Mouse (Mus musculus) brain, embryonic 14.5 days (tissue): ENCODE results near the gene Npy4r. TPM values are rescaled to one million over a fixed set of nuclear protein-coding genes. Genes with fewer than 3 reads are reported as not detected.
A peak's percentile ranks its signal among the peaks of the same experiment; 100 is the strongest.

Source experiments
- DNase-seq: peaks from one replicate; pipeline ENCODE4 v3.0.0-alpha.2; 2011; ENCODE audit warnings: low read depth
- CTCF ChIP-seq: fragments of 200-500 bp; IDR thresholded peaks from 2 replicates; pipeline ENCODE4 v1.5.1; 2012; ENCODE audit warnings: inconsistent platforms, mild to moderate bottlenecking, moderate library complexity, borderline replicate concordance; ENCODE audit not compliant: insufficient read depth, insufficient read length; ENCODE audit errors: extremely low read depth
- POLR2A ChIP-seq: fragments of 200-500 bp; IDR thresholded peaks from 2 replicates; pipeline ENCODE4 v1.6.1; 2012; ENCODE audit warnings: mild to moderate bottlenecking, inconsistent platforms, borderline replicate concordance; ENCODE audit not compliant: poor library complexity, insufficient read depth, insufficient read length, severe bottlenecking; ENCODE audit errors: extremely low read depth
- polyA plus RNA-seq: library from polyadenylated mRNA; depleted of rRNA; stranded (reverse); fragments of >200 nt; gene quantifications from 2 replicates; pipeline ENCODE4 v1.2.3, GENCODE M21; 2012

Npy4r gene
- polyA plus RNA-seq, 1 experiment, result 0.11 TPM

- TF ChIP-seq POLR2A (no peak), CTCF (no peak)
- DNase-seq, result no peak
Observed at GRCm38 (mm10) chr14:34142915-34143314, 9.4 kb downstream of the Npy4r start.

DNA sequence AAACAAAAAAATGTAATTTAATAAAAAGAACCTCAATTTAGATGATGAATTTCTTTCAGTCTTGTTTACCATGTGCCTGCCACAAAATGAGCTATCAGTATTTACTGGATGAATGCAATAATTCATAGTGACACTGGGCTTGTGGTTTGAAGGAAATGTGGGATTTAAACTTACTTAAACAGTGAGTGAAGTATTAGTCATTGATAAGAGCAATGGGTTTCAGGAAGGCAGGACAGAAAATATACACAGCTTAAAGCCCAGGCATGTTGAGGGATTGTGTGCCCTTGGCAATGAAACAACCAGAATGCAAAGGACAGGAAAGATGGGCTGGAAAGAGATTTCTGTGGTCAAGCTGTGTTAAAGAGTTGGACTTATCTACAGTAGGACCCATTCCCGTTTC lies 10.0 kb downstream of the Npy4r start:
- no peak for DNase-seq
- TF ChIP-seq CTCF (no peak), POLR2A (no peak)

GRCm38 (mm10) chr14:34139671-34140664 lies 12.3 kb downstream of the Npy4r start:
- DNase-seq, result peak; percentile 92
- TF ChIP-seq CTCF, result no peak
- no peak for TF ChIP-seq POLR2A

DNA sequence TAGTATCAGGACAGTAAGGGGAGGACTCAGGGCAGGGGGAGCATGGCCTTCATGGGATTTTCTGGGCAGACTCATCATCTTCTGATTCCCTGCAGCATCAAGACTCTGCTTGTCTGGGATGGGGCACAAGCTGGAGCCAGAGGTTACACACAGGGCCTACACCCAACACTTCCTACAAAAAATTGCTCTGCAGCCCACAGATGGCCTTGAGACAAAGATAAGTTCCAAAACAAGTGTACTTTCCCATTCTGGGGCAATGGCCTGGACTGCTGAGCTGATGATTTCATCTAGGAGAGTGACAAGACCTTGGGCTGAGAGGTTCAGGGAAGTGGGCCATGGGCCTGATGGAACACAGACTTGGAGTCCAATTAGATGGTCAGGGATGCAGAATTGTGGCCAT lies 16.9 kb downstream of the Npy4r start:
- TF ChIP-seq CTCF, result no peak
- no peak for TF ChIP-seq POLR2A
- no peak for DNase-seq

GRCm38 (mm10) chr14:34131216-34131615 lies 21.1 kb downstream of the Npy4r start:
- TF ChIP-seq CTCF (no peak), POLR2A (no peak)
- no peak for DNase-seq

DNA sequence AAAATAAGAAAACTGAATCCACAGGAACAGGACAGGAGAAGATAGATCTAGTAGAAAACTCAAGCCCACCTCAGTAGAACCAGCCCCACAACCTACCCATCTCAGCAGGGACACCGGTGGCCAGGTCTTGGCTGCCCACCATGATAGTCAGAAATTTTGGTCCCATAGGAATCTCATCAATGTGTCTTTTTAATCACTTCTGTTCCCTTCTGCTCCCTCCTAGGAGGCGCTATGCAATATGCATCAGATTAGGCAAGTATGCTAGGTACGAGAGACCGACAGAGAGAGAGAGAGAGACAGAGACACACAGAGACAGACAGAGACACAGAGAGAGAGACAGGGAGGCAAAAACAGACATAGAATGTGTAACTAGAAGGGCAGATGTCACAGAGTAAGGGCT lies 30.6 kb downstream of the Npy4r start:
- no peak for DNase-seq
- TF ChIP-seq POLR2A, result no peak
- TF ChIP-seq CTCF, result no peak

DNA sequence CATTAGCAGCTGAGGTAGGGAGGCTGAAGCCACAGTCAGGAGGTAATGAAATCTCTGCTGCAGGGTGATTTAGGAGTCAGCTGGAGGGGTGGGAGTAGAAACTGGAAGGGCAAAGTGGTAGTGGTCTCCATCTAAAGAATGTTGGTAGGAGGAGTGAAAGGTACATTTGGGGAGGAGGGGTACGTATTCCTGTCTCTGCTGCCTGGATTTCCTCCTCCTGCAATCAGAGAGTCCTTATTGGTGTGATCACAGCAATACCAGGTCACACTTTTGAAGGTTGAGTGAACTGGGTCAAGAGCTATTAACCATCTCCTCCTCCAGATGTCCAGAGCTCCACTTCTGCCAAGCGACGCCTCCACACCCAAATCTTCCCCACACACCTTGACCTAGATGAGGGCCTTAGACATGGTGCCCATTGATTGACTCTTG lies 31.4 kb downstream of the Npy4r start:
- DNase-seq, result no peak
- no peak for TF ChIP-seq CTCF
- no peak for TF ChIP-seq POLR2A

- DNase-seq, result no peak
- TF ChIP-seq CTCF (no peak), POLR2A (no peak)
Observed at GRCm38 (mm10) chr14:34120016-34120910, 32.0 kb downstream of the Npy4r start.

DNA sequence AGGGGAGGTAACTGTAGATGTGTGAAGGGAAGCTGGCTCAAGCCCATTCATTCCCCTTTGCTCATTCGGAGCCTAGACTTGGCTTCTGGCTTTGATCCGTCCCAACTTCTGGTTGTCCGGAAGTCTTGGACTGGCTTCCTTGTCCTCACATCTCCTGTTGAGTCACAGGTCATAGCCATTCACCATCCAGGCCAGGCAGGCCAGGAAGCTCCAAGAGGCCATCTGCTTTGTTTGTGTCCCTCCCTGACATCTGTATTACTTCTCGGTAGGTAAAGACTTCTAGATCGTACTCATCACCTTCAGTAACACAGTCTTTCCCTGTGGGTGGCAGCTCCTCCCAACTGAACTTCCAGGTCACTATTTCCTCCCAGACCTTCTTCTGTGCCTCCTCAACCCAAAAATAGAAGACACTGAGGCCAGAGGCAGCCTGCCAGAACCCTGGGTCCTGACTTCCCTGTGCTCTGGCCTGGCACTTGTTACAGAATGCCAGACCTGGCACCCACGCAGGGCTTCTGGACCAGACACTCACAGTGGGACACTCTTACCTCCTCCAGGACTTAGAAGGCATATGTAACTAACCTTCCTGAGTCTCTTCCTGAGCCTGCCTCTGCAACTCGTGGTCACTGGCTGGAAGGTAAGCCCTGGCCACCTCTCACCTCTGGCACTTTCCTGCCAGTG lies 33.1 kb downstream of the Npy4r start:
- TF ChIP-seq POLR2A (no peak), CTCF (no peak)
- no peak for DNase-seq

- no peak for DNase-seq
- no peak for TF ChIP-seq CTCF
- no peak for TF ChIP-seq POLR2A
Observed at GRCm38 (mm10) chr14:34114311-34114710, 38.0 kb downstream of the Npy4r start.
